Mouse (Mus musculus) limb, embryonic 12.5 days (tissue): Measurements from ENCODE around the gene Agrn. TPM values are rescaled to one million over a fixed set of nuclear protein-coding genes. Genes with fewer than 3 reads are reported as not detected.
A peak's percentile ranks its signal among the peaks of the same experiment; 100 is the strongest.

Source experiments
- ATAC-seq: fragments of 200-750 bp; cut with Nextera tagmentation; 2 replicates; pipeline ENCODE4 v1.8.0; 2017; ENCODE audit warnings: low read depth, moderate TSS enrichment; ENCODE audit not compliant: insufficient number of reproducible peaks, insufficient read depth, low FRiP score, low TSS enrichment
- H3K27ac ChIP-seq: fragments of 300-500 bp; sonication (generic); 2 replicates; pipeline ENCODE4 v1.5.1; 2016; ENCODE audit warnings: mild to moderate bottlenecking, moderate library complexity
- H3K27me3 ChIP-seq: fragments of 300-500 bp; sonication (generic); 2 replicates; pipeline ENCODE4 v1.6.1; 2016; ENCODE audit warnings: mild to moderate bottlenecking, moderate library complexity
- H3K36me3 ChIP-seq: fragments of 300-500 bp; sonication (generic); 2 replicates; pipeline ENCODE4 v1.6.1; 2016; ENCODE audit warnings: mild to moderate bottlenecking, moderate library complexity
- H3K4me1 ChIP-seq: fragments of 300-500 bp; sonication (generic); replicated peaks from 2 replicates; pipeline ENCODE4 v1.6.1; 2016
- H3K4me2 ChIP-seq: fragments of 300-500 bp; sonication (generic); 2 replicates; pipeline ENCODE4 v1.6.1; 2016; ENCODE audit warnings: mild to moderate bottlenecking, moderate library complexity
- H3K4me3 ChIP-seq: fragments of 300-500 bp; sonication (generic); replicated peaks from 2 replicates; pipeline ENCODE4 v1.5.1; 2016; ENCODE audit warnings: mild to moderate bottlenecking
- H3K9ac ChIP-seq: fragments of 300-500 bp; sonication (generic); replicated peaks from 2 replicates; pipeline ENCODE4 v1.6.1; 2016; ENCODE audit warnings: mild to moderate bottlenecking, moderate library complexity
- H3K9me3 ChIP-seq: fragments of 300-500 bp; sonication (generic); 2 replicates; pipeline ENCODE4 v1.6.1; 2016; ENCODE audit warnings: mild to moderate bottlenecking, moderate library complexity
- WGBS: fragments of 180-500 bp; shearing (Covaris S2); methylation state at CpG from one replicate; pipeline ENCODE4 v1.1.7; 2016; 5-methylcytosine and 5-hydroxymethylcytosine counted together
- polyA plus RNA-seq: library from polyadenylated mRNA; unstranded; fragments of >200 nt; fragmentation: Nextera tagmentation; extraction: Ambion mirVana; gene quantifications from 2 replicates; pipeline ENCODE4 v1.2.1, GENCODE M21; 2016

Agrn gene
- polyA plus RNA-seq, 1 experiment from 2014 or later: 78.4 TPM

- Histone ChIP-seq H3K9me3 (no peaks in the 10 kb centered on the region), H3K9ac (no peak overlapping the region), H3K27me3 (no peaks in the 10 kb centered on the region), H3K4me1 (no peaks in the 10 kb centered on the region), H3K27ac (no peak overlapping the region), H3K4me3 (no peak overlapping the region), H3K36me3 (0 out of 2 replicates have a peak, but pooled peaks cover 4% of the 10 kb centered on the region), H3K4me2 (no peak overlapping the region)
- WGBS: 75% methylated on average over 16 of the region's 16 CpGs
- ATAC-seq: no peak
Observed at GRCm38 (mm10) chr4:156217838-156218237, 20.6 kb upstream of the Agrn start.

GRCm38 (mm10) chr4:156217022-156217669 lies 19.9 kb upstream of the Agrn start:
- no peaks in the 10 kb centered on the region for H3K9me3 ChIP-seq
- H3K4me1 ChIP-seq: no peaks in the 10 kb centered on the region
- no peak overlapping the region for H3K4me2 ChIP-seq
- 0 out of 2 replicates have a peak, but pooled peaks cover 4% of the 10 kb centered on the region for H3K36me3 ChIP-seq
- 78% methylated on average over 16 of the region's 16 CpGs for WGBS
- H3K27me3 ChIP-seq: no peaks in the 10 kb centered on the region
- H3K4me3 ChIP-seq: no peak overlapping the region
- no peak overlapping the region; the same call in 1 of the 2 replicates for H3K9ac ChIP-seq
- no peak for ATAC-seq
- no peak overlapping the region for H3K27ac ChIP-seq

DNA sequence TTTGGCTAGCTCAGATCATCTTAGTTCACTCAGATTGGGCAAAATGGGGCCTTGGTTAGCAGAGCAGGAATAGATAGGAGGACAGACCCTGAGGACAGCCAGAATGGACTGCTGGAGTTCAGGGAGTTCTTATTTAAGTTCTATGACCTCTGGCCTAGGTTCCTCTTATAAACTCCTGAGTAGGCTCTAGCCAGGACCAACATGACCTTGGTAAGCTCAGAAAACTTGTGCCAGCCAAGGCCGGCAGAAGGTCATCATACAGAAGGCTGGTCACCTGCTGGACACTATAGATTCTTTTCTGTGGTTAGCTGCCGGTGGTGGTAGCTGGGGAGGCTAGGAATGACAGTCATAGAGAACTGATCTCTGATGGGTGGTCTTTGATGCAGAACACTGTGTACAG lies 18.9 kb upstream of the Agrn start:
- Histone ChIP-seq H3K27ac (no peak overlapping the region), H3K4me3 (no peak overlapping the region), H3K4me2 (no peak overlapping the region), H3K9ac (no peak overlapping the region), H3K9me3 (no peaks in the 10 kb centered on the region), H3K27me3 (no peaks in the 10 kb centered on the region), H3K4me1 (no peaks in the 10 kb centered on the region), H3K36me3 (no peaks in the 10 kb centered on the region)
- ATAC-seq: no peak
- WGBS: 94% methylated on average over 2 of the region's 2 CpGs

DNA sequence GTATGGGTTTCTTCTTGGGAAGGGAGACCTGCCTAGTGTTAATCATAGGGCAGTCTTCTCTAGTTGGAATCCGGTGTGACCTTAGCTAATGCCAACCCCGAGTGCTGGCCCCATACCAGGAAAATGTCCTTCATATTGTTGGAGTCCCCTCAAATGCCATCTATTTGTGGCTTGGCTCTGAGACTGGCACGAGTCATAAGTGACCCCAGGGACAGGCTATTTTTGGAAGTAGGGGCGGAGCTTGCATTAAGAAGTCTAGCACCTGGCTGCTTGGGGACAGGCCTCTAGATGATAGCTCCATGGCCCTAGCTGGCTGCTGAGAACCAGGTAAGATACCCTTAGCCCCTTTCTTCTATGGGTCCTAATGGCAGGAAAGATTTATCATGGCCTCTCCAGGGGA lies 18.4 kb upstream of the Agrn start, which contains the start of gene Perm1:
Gene Perm1, plus strand, starts transcription at position 220 of the 400 bp plus-strand sequence.
- Histone ChIP-seq H3K4me2 (no peak within 1 kb of the TSS), H3K4me1 (no peaks in the 10 kb centered on the region), H3K27me3 (no peaks in the 10 kb centered on the region), H3K36me3 (no peaks in the 10 kb centered on the region), H3K4me3 (no peak within 1 kb of the TSS), H3K9me3 (no peaks in the 10 kb centered on the region), H3K27ac (no peak within 1 kb of the TSS), H3K9ac (no peak within 1 kb of the TSS)
- ATAC-seq: no peak
- WGBS: 77% methylated on average over 4 of the region's 4 CpGs

DNA sequence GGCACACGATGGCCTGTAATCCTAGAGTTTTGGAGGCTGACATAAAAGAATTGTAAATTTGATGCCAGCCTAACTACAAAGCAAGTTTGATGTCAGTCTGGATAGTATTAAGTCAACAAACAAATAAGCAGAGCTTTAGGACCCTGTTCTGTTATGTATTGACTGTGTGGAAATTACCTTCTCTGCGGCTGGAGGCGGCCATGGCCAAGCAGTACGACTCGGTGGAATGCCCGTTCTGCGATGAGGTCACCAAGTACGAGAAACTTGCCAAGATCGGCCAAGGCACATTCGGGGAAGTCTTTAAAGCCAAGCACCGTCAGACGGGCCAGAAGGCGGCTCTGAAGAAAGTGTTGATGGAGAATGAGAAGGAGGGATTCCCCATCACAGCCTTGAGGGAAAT lies 15.8 kb upstream of the Agrn start:
- ATAC-seq: no peak
- Histone ChIP-seq H3K9me3 (no peaks in the 10 kb centered on the region), H3K4me1 (no peaks in the 10 kb centered on the region), H3K9ac (no peak overlapping the region), H3K27ac (no peak overlapping the region), H3K4me3 (no peak overlapping the region), H3K27me3 (no peaks in the 10 kb centered on the region), H3K4me2 (no peak overlapping the region), H3K36me3 (no peaks in the 10 kb centered on the region)
- WGBS: 90% methylated on average over 13 of the region's 13 CpGs

- no peak overlapping the region for H3K4me2 ChIP-seq
- H3K9ac ChIP-seq: no peak overlapping the region
- H3K4me1 ChIP-seq: no peaks in the 10 kb centered on the region
- H3K27me3 ChIP-seq: peaks cover 11% of the 10 kb centered on the region
- H3K27ac ChIP-seq: no peak overlapping the region
- 69% methylated on average over 13 of the region's 13 CpGs for WGBS
- no peaks in the 10 kb centered on the region for H3K9me3 ChIP-seq
- ATAC-seq: no peak
- H3K4me3 ChIP-seq: no peak overlapping the region
- no peaks in the 10 kb centered on the region for H3K36me3 ChIP-seq
Observed at GRCm38 (mm10) chr4:156209963-156210635, 12.8 kb upstream of the Agrn start.

DNA sequence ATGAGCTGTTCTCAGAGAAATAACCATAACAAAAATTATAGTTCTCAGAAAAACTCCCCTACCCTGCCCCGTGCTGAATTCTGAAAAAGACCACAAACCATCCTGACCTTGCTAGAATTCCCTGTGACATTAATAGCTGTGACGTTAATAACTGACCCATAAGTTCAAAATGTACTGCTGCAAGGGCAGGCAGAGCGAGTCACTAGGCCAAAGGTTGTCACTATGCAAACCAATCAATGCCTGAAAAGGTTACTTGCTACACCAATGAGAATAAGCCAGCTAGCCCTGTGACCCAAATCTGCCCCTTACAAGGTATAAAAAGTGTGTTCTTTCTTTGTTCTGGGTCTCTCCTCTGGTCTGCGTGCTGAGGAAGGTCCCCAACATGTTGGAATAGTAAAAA lies 11.6 kb upstream of the Agrn start:
- no peaks in the 10 kb centered on the region for H3K36me3 ChIP-seq
- H3K9me3 ChIP-seq: no peaks in the 10 kb centered on the region
- no peak overlapping the region for H3K27ac ChIP-seq
- peaks cover 7% of the 10 kb centered on the region; the same call in 1 of the 2 replicates for H3K4me1 ChIP-seq
- H3K27me3 ChIP-seq: peaks cover 23% of the 10 kb centered on the region
- no peak overlapping the region for H3K9ac ChIP-seq
- no peak for ATAC-seq
- H3K4me2 ChIP-seq: no peak overlapping the region
- no peak overlapping the region for H3K4me3 ChIP-seq
- whole genome bisulfite sequencing: 95% methylated on average over 4 of the region's 4 CpGs

- Histone ChIP-seq H3K9me3 (no peaks in the 10 kb centered on the region), H3K27ac (no peak overlapping the region), H3K4me1 (peaks cover 19% of the 10 kb centered on the region), H3K4me3 (peak overlapping the region; percentile 57), H3K4me2 (peak overlapping the region; percentile 97), H3K9ac (peak overlapping the region; percentile 58), H3K36me3 (no peaks in the 10 kb centered on the region), H3K27me3 (peaks cover 43% of the 10 kb centered on the region)
- ATAC-seq: no peak
- WGBS: under 1% methylated on average over 49 of the region's 49 CpGs
Observed at GRCm38 (mm10) chr4:156203413-156204131, 6.3 kb upstream of the Agrn start.

GRCm38 (mm10) chr4:156203001-156203412 lies 5.7 kb upstream of the Agrn start, which contains the start of gene AW011738:
TSS of gene AW011738 (plus strand) at chr4:156203304.
- no peak within 1 kb of the TSS for H3K27ac ChIP-seq
- peak within 1 kb of the TSS; percentile 57 for H3K4me3 ChIP-seq
- H3K27me3 ChIP-seq: peaks cover 43% of the 10 kb centered on the region
- no peaks in the 10 kb centered on the region for H3K36me3 ChIP-seq
- H3K9ac ChIP-seq: peak within 1 kb of the TSS; percentile 58
- peak within 1 kb of the TSS; percentile 97 for H3K4me2 ChIP-seq
- ATAC-seq: peak; percentile 57
- WGBS: under 1% methylated on average over 30 of the region's 39 CpGs
- no peaks in the 10 kb centered on the region for H3K9me3 ChIP-seq
- peaks cover 19% of the 10 kb centered on the region for H3K4me1 ChIP-seq

DNA sequence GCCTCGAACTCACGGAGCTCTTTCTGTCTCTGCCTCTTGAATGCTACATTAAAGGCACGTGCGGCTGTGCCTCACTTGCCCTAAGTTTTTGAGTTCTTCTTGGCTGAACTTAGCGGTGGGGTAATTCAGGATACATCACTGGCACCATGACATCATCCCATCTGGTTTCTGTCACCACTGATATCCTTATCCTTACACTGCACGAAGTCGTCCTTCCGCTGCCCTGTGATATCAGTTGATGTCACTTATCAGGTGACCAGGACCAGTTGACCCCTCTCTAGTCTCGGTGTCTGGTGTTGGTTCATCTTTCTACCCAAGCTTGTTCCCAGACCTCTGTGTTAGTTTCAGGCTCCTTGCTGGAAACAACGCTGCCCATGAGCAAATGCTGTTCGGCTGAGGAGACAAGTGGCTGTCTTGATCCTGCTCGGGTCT lies 5.2 kb upstream of the Agrn start:
- Histone ChIP-seq H3K9ac (no peak overlapping the region), H3K27ac (no peak overlapping the region), H3K36me3 (no peaks in the 10 kb centered on the region), H3K27me3 (peaks cover 43% of the 10 kb centered on the region), H3K4me3 (peak overlapping the region; percentile 57), H3K9me3 (no peaks in the 10 kb centered on the region), H3K4me2 (peak overlapping the region; percentile 97), H3K4me1 (peaks cover 19% of the 10 kb centered on the region)
- ATAC-seq: no peak
- 43% methylated on average over 12 of the region's 12 CpGs for WGBS
